Mouse (Mus musculus): ENCODE measurements around the gene Tmem127. TPM values are rescaled to one million over a fixed set of nuclear protein-coding genes. Genes with fewer than 3 reads are reported as not detected.
"Not testable (repeated sequence)": the region's sequence is repeated elsewhere in the genome, so short reads cannot be mapped to it uniquely, and the experiment has no call there.

Gene Tmem127
- polyA plus RNA-seq, 1 experiment from 2014 or later = 16.0 TPM

GRCm38 (mm10) chr2:127270300-127271041 is 22.8 kb downstream of the Tmem127 start:
- H3K27me3 ChIP-seq (replicated peaks) = no peaks in the 10 kb centered on the region
- H3K4me3 ChIP-seq = peak overlapping the region; percentile 97
- H3K9me3 ChIP-seq (replicated peaks) = no peaks in the 10 kb centered on the region
- peak; percentile 90 for ATAC-seq
- peak overlapping the region; percentile 96 for H3K27ac ChIP-seq
- WGBS (ENCODE audit: insufficient replicate concordance) = under 1% methylated on average over 70 of the region's 75 CpGs
- peaks cover 38% of the 10 kb centered on the region for H3K4me1 ChIP-seq
- peaks cover 12% of the 10 kb centered on the region for H3K36me3 ChIP-seq
- peak overlapping the region; percentile 85 for H3K4me2 ChIP-seq
- peak overlapping the region; percentile 95 for H3K9ac ChIP-seq

- ATAC-seq = no peak
- H3K4me2 ChIP-seq = peak overlapping the region; percentile 85
Measured at GRCm38 (mm10) chr2:127271042-127271515, 23.4 kb downstream of the Tmem127 start.

GRCm38 (mm10) chr2:127272049-127272448 is 24.3 kb downstream of the Tmem127 start:
- peaks cover 12% of the 10 kb centered on the region for H3K36me3 ChIP-seq
- H3K27ac ChIP-seq; H3K9me3 ChIP-seq (replicated peaks); H3K9ac ChIP-seq; H3K27me3 ChIP-seq (replicated peaks); ATAC-seq: not testable (repeated sequence)
- peak overlapping the region; percentile 97 for H3K4me3 ChIP-seq
- H3K4me2 ChIP-seq = peak overlapping the region; percentile 85
- WGBS (ENCODE audit: insufficient replicate concordance) = 79% methylated on average over 4 of the region's 4 CpGs
- peaks cover 48% of the 10 kb centered on the region for H3K4me1 ChIP-seq

More at GRCm38 (mm10) chr2:127271042-127271515, 23.4 kb downstream of the Tmem127 start:
- H3K9ac ChIP-seq = peak overlapping the region; percentile 95
- 6% methylated on average over 8 of the region's 8 CpGs for WGBS (ENCODE audit: insufficient replicate concordance)
- H3K4me3 ChIP-seq = peak overlapping the region; percentile 97
- peaks cover 43% of the 10 kb centered on the region for H3K4me1 ChIP-seq
- H3K27me3 ChIP-seq (replicated peaks) = no peaks in the 10 kb centered on the region
- H3K36me3 ChIP-seq = peaks cover 12% of the 10 kb centered on the region
- peak overlapping the region; percentile 96 for H3K27ac ChIP-seq
- no peaks in the 10 kb centered on the region for H3K9me3 ChIP-seq (replicated peaks)

GRCm38 (mm10) chr2:127272806-127273205 is 25.1 kb downstream of the Tmem127 start:
- Histone ChIP-seq H3K4me2 (peak overlapping the region; percentile 30), H3K9me3 (replicated peaks) (no peaks in the 10 kb centered on the region), H3K9ac (no peak overlapping the region), H3K4me1 (peaks cover 48% of the 10 kb centered on the region), H3K36me3 (peaks cover 12% of the 10 kb centered on the region), H3K27me3 (replicated peaks) (no peaks in the 10 kb centered on the region), H3K4me3 (no peak overlapping the region), H3K27ac (no peak overlapping the region)
- no peak for ATAC-seq
- WGBS (ENCODE audit: insufficient replicate concordance) = 89% methylated on average over 3 of the region's 3 CpGs

GRCm38 (mm10) chr2:127274590-127274989 is 26.9 kb downstream of the Tmem127 start:
- Histone ChIP-seq H3K4me2 (no peak overlapping the region), H3K27me3 (replicated peaks) (no peaks in the 10 kb centered on the region), H3K9ac (no peak overlapping the region), H3K27ac (no peak overlapping the region), H3K36me3 (peaks cover 12% of the 10 kb centered on the region), H3K4me3 (no peak overlapping the region), H3K4me1 (peaks cover 52% of the 10 kb centered on the region), H3K9me3 (replicated peaks) (no peaks in the 10 kb centered on the region)
- WGBS (ENCODE audit: insufficient replicate concordance) = 91% methylated on average over 2 of the region's 2 CpGs
- no peak for ATAC-seq

GRCm38 (mm10) chr2:127275551-127276320 is 28.0 kb downstream of the Tmem127 start:
- Histone ChIP-seq H3K4me3 (no peak overlapping the region), H3K4me2 (no peak overlapping the region), H3K9me3 (replicated peaks) (no peaks in the 10 kb centered on the region), H3K36me3 (peaks cover 12% of the 10 kb centered on the region), H3K9ac (no peak overlapping the region), H3K27me3 (replicated peaks) (no peaks in the 10 kb centered on the region), H3K4me1 (peaks cover 52% of the 10 kb centered on the region), H3K27ac (no peak overlapping the region)
- 69% methylated on average over 5 of the region's 5 CpGs for WGBS (ENCODE audit: insufficient replicate concordance)
- no peak for ATAC-seq

- ATAC-seq = no peak
- no peak overlapping the region for H3K27ac ChIP-seq
- H3K9ac ChIP-seq = no peak overlapping the region
- H3K4me3 ChIP-seq = no peak overlapping the region
- H3K9me3 ChIP-seq (replicated peaks) = no peaks in the 10 kb centered on the region
- H3K4me2 ChIP-seq = no peak overlapping the region
- peaks cover 4% of the 10 kb centered on the region for H3K36me3 ChIP-seq
- H3K27me3 ChIP-seq (replicated peaks) = no peaks in the 10 kb centered on the region
- H3K4me1 ChIP-seq = peaks cover 38% of the 10 kb centered on the region
Measured at GRCm38 (mm10) chr2:127278162-127278561, 30.5 kb downstream of the Tmem127 start.

- 82% methylated on average over 4 of the region's 4 CpGs for WGBS (ENCODE audit: insufficient replicate concordance)
- Histone ChIP-seq H3K9me3 (replicated peaks) (no peaks in the 10 kb centered on the region), H3K9ac (no peak overlapping the region), H3K27me3 (replicated peaks) (no peaks in the 10 kb centered on the region), H3K4me1 (no peaks in the 10 kb centered on the region), H3K4me2 (no peak overlapping the region), H3K4me3 (no peak overlapping the region), H3K36me3 (peaks cover 93% of the 10 kb centered on the region), H3K27ac (no peak overlapping the region)
- ATAC-seq = no peak
Measured at GRCm38 (mm10) chr2:127292250-127292649, 44.5 kb downstream of the Tmem127 start.

- no peaks in the 10 kb centered on the region for H3K4me1 ChIP-seq
- no peaks in the 10 kb centered on the region for H3K9me3 ChIP-seq (replicated peaks)
- H3K36me3 ChIP-seq = peaks cover 98% of the 10 kb centered on the region
- no peak overlapping the region for H3K4me3 ChIP-seq
- WGBS (ENCODE audit: insufficient replicate concordance) = 84% methylated on average over 7 of the region's 7 CpGs
- H3K27me3 ChIP-seq (replicated peaks) = no peaks in the 10 kb centered on the region
- H3K4me2 ChIP-seq = no peak overlapping the region
- H3K27ac ChIP-seq = no peak overlapping the region
- ATAC-seq = no peak
- no peak overlapping the region for H3K9ac ChIP-seq
Measured at GRCm38 (mm10) chr2:127297001-127297805, 49.5 kb downstream of the Tmem127 start.

GRCm38 (mm10) chr2:127298056-127298455 is 50.3 kb downstream of the Tmem127 start:
- no peak overlapping the region for H3K9ac ChIP-seq
- ATAC-seq = no peak
- no peaks in the 10 kb centered on the region for H3K27me3 ChIP-seq (replicated peaks)
- no peaks in the 10 kb centered on the region for H3K9me3 ChIP-seq (replicated peaks)
- H3K4me1 ChIP-seq = no peaks in the 10 kb centered on the region
- WGBS (ENCODE audit: insufficient replicate concordance) = 90% methylated on average over 1 of the region's 1 CpGs
- H3K27ac ChIP-seq = no peak overlapping the region
- H3K4me3 ChIP-seq = no peak overlapping the region
- no peak overlapping the region for H3K4me2 ChIP-seq
- peaks cover 90% of the 10 kb centered on the region for H3K36me3 ChIP-seq

- H3K27me3 ChIP-seq (replicated peaks) = no peaks in the 10 kb centered on the region
- H3K4me3 ChIP-seq = no peak overlapping the region
- peaks cover 63% of the 10 kb centered on the region for H3K36me3 ChIP-seq
- no peaks in the 10 kb centered on the region for H3K4me1 ChIP-seq
- H3K27ac ChIP-seq = no peak overlapping the region
- no peak overlapping the region for H3K4me2 ChIP-seq
- no peaks in the 10 kb centered on the region for H3K9me3 ChIP-seq (replicated peaks)
- ATAC-seq = no peak
- H3K9ac ChIP-seq = no peak overlapping the region
- WGBS (ENCODE audit: insufficient replicate concordance) = 79% methylated on average over 3 of the region's 3 CpGs
Measured at GRCm38 (mm10) chr2:127300701-127301100, 53.0 kb downstream of the Tmem127 start.
